Mouse (Mus musculus) spleen, adult 10 weeks (tissue): ENCODE results near the gene Phldb3. TPM values are rescaled to one million over a fixed set of nuclear protein-coding genes. Genes with fewer than 3 reads are reported as not detected.

Experiments
- polyA plus RNA-seq: library from polyadenylated mRNA; stranded (reverse); fragments of 350-450 nt; fragmentation: Illumina TruSeq; extraction: RNeasy Lipid Tissue Mini Kit (QIAGEN cat#74804); gene quantifications from one replicate; pipeline ENCODE4 v1.2.3, GENCODE M21; 2015; ENCODE audit warnings: low replicate concordance; ENCODE audit not compliant: insufficient read depth

The Phldb3 gene
- 1.6 TPM for polyA plus RNA-seq

GRCm38 (mm10) chr7:24610144-24610878, at the start of gene Phldb3:
Phldb3 (plus strand) TSS chr7:24610763.

GRCm38 (mm10) chr7:24587330-24588105, 23.0 kb upstream of the Phldb3 start, which contains the start of the genes Ethe1 and Zfp575:
Ethe1 (plus strand) TSS chr7:24587543.
Zfp575 (minus strand) TSS chr7:24587641.

GRCm38 (mm10) chr7:24636264-24636663, 25.7 kb downstream of the Phldb3 start, which contains the start of gene Lypd3:
Lypd3 (plus strand) TSS chr7:24636550.

GRCm38 (mm10) chr7:24676575-24676974, 66.0 kb downstream of the Phldb3 start, which contains the start of gene Tex101:
Tex101 (minus strand) TSS chr7:24676675.

Other genes with a start within 250 kb of the Phldb3 start
- gene Kcnn4, start 240.5 kb upstream of the Phldb3 start, polyA plus RNA-seq: 13.3 TPM
- gene Smg9, start 211.1 kb upstream of the Phldb3 start, polyA plus RNA-seq: 16.9 TPM
- 0.62 TPM for gene Irgc1, start 158.5 kb upstream of the Phldb3 start, polyA plus RNA-seq
- gene Plaur, start 148.3 kb upstream of the Phldb3 start, polyA plus RNA-seq: 27.2 TPM
- 5.0 TPM for gene Cadm4, start 128.7 kb upstream of the Phldb3 start, polyA plus RNA-seq
- gene Zfp428, start 103.8 kb upstream of the Phldb3 start, polyA plus RNA-seq: 0.29 TPM
- not detected for gene AC161166.1, start 98.3 kb upstream of the Phldb3 start, polyA plus RNA-seq
- 11.9 TPM for gene Irgq, start 80.1 kb upstream of the Phldb3 start, polyA plus RNA-seq
- not detected for gene Pinlyp, start 64.6 kb upstream of the Phldb3 start, polyA plus RNA-seq
- 31.9 TPM for gene Xrcc1, start 64.5 kb upstream of the Phldb3 start, polyA plus RNA-seq
- 8.1 TPM for gene Ethe1, start 23.2 kb upstream of the Phldb3 start, polyA plus RNA-seq
- not detected for gene Zfp575, start 23.1 kb upstream of the Phldb3 start, polyA plus RNA-seq
- gene Lypd3, start 25.8 kb downstream of the Phldb3 start, polyA plus RNA-seq: not detected
- gene Tex101, start 65.9 kb downstream of the Phldb3 start, polyA plus RNA-seq: not detected
- not detected for gene BC049730, start 98.5 kb downstream of the Phldb3 start, polyA plus RNA-seq
- gene Gm4763, start 116.1 kb downstream of the Phldb3 start, polyA plus RNA-seq: not detected
- gene Cd177, start 149.5 kb downstream of the Phldb3 start, polyA plus RNA-seq: 1.8 TPM
- 1.7 TPM for gene Ceacam10, start 166.4 kb downstream of the Phldb3 start, polyA plus RNA-seq